Mouse (Mus musculus) MEL (cell line): ENCODE data around the gene Aven.

Experiments used
- CTCF ChIP-seq, 3 experiments: IDR thresholded peaks in 2 of 3; conservative IDR thresholded peaks in 1 of 3; 2 replicates each; pipeline ENCODE4 v1.5.1; 2011 to 2012; ENCODE audit warnings: low read length in 3 of 3, low read depth in 2 of 3, mild to moderate bottlenecking in 2 of 3, improper control_type of control experiment in 1 of 3, inconsistent platforms in 1 of 3, mixed read lengths in 1 of 3, moderate library complexity in 1 of 3; ENCODE audit not compliant: control insufficient read depth in 1 of 3, insufficient read depth in 1 of 3, poor library complexity in 1 of 3, severe bottlenecking in 1 of 3
- EP300 ChIP-seq, 2 experiments: IDR thresholded peaks; 2 replicates each; pipeline ENCODE4 v1.6.1; 2011; ENCODE audit warnings: improper control_type of control experiment in 2 of 2, low read length in 2 of 2, low read depth in 1 of 2, mild to moderate bottlenecking in 1 of 2
- GATA1 ChIP-seq: IDR thresholded peaks from 2 replicates; pipeline ENCODE4 v1.6.1; 2011; ENCODE audit warnings: low read depth, low read length, improper control_type of control experiment
- MAX ChIP-seq: IDR thresholded peaks from 2 replicates; pipeline ENCODE4 v1.6.1; 2011; ENCODE audit warnings: low read length, improper control_type of control experiment
- MXI1 ChIP-seq: IDR thresholded peaks from 2 replicates; pipeline ENCODE4 v1.6.1; 2011; ENCODE audit warnings: mild to moderate bottlenecking, low read depth, low read length, improper control_type of control experiment
- MYC ChIP-seq: IDR thresholded peaks from 2 replicates; pipeline ENCODE4 v1.6.1; 2011; ENCODE audit warnings: low read depth, mild to moderate bottlenecking, low read length, improper control_type of control experiment, moderate library complexity
- NRF1 ChIP-seq: IDR thresholded peaks from 2 replicates; pipeline ENCODE4 v1.6.1; 2014; ENCODE audit warnings: low read depth, mild to moderate bottlenecking, inconsistent platforms, low read length, improper control_type of control experiment, moderate library complexity; ENCODE audit not compliant: poor library complexity, insufficient read depth, severe bottlenecking
- POLR2A ChIP-seq, 2 experiments: IDR thresholded peaks; 2 replicates each; pipeline ENCODE4 v1.6.1; 2011 to 2012; ENCODE audit warnings: low read length in 2 of 2, mild to moderate bottlenecking in 2 of 2, control low read depth in 1 of 2, improper control_type of control experiment in 1 of 2, low read depth in 1 of 2, moderate library complexity in 1 of 2; ENCODE audit not compliant: control insufficient read depth in 1 of 2, insufficient read depth in 1 of 2, poor library complexity in 1 of 2
- USF1 ChIP-seq: IDR thresholded peaks from 2 replicates; pipeline ENCODE4 v1.6.1; 2014; ENCODE audit warnings: low read depth, mild to moderate bottlenecking, inconsistent platforms, low read length, improper control_type of control experiment, moderate library complexity
- ZNF384 ChIP-seq: IDR thresholded peaks from 2 replicates; pipeline ENCODE4 v1.6.1; 2012; ENCODE audit warnings: low read depth, mild to moderate bottlenecking, inconsistent platforms, low read length, improper control_type of control experiment

DNA sequence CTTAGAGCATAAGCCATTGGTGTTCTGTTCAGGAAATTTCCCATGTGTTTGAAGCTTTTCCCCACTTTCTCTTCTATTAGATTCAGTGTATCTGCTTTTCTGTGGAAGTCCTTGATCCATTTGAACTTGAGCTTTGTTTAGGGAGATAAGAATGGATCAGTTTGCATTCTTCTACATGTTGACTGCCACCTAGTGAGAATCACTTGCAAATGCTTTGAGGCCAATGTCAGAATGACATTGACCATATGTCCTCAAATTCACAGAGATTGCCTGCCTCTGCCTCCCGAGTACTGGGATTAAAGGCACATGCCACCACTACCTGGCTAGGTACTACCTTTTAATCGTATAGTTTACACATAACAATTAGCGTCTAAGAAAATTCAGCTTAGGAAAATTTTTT is 119.9 kb downstream of the Aven start:
- TF ChIP-seq EP300 (IDR thresholded peaks at IDR 0.05; ENCODE audit: low read depth in 1 of 2, low read length in 2 of 2), result no peak
- TF ChIP-seq CTCF (IDR thresholded peaks at IDR 0.05 in 2 of 3, conservative IDR thresholded peaks at IDR 0.05 in 1 of 3; ENCODE audit: control insufficient read depth in 1 of 3, insufficient read depth in 1 of 3, low read depth in 2 of 3, low read length in 3 of 3, poor library complexity in 1 of 3, severe bottlenecking in 1 of 3), result peak in 1 of 3 experiments; percentile 71; a peak in 3 of 6 replicates
- TF ChIP-seq POLR2A (IDR thresholded peaks at IDR 0.05; ENCODE audit: control insufficient read depth in 1 of 2, insufficient read depth in 1 of 2, low read depth in 1 of 2, low read length in 2 of 2, poor library complexity in 1 of 2), result no peak
- no peak for TF ChIP-seq NRF1
- no peak for TF ChIP-seq ZNF384
- no peak for TF ChIP-seq MXI1
- TF ChIP-seq MYC, result no peak
- TF ChIP-seq GATA1, result 0 out of 2 replicates have a peak, but pooled peaks have one; percentile 5
- no peak for TF ChIP-seq MAX
- TF ChIP-seq USF1, result no peak
